Mouse (Mus musculus): ENCODE measurements around the gene Otogl.

GRCm38 (mm10) chr10:107739815-107740214 lies 172.1 kb downstream of the Otogl start:
- TF ChIP-seq POLR2A (IDR thresholded peaks at IDR 0.05; ENCODE audit: extremely low read depth, insufficient read depth, low read length) (no peak), CTCF (IDR thresholded peaks at IDR 0.05; ENCODE audit: extremely low read depth, insufficient read depth, low read length) (no peak)

Measured in cortical plate, adult 2 months (tissue).